13 mouse cellular contexts compared by ENCODE assay signal in genomic region chr2:169834602-169835001, GRCm38 (mm10).
DNase-seq lines count a peak whose midpoint lies in the region; ATAC-seq and TF ChIP-seq lines count a peak whose summit lies in the region.
"Had no signal": no experiment of that assay in that cellular context is flagged by ENCODE, and none has a peak within 500 bp of the region (broad histone marks: within the 10 kb centered on the region; RNA-seq: fewer than 3 reads in every experiment).

No protein-coding gene starts in this region.

- H3K79me2 ChIP-seq in heart, adult 2 months (replicated peaks; ENCODE audit: control insufficient read depth, insufficient read depth, low read length), result no peaks in the 10 kb centered on the region

- no peak for TF ChIP-seq CTCF in heart, adult 2 months (IDR thresholded peaks at IDR 0.05)
- no peak for TF ChIP-seq CTCF in lung, embryonic 14.5 days (IDR thresholded peaks at IDR 0.05; ENCODE audit: low read depth)

- H3K4me1 ChIP-seq in heart, embryonic 13.5 days, result peaks cover 7% of the 10 kb centered on the region
- H3K4me1 ChIP-seq in heart, adult 2 months (ENCODE audit: control insufficient read depth, insufficient read depth, low read length), result peaks cover 4% of the 10 kb centered on the region; the same call in 1 of the 2 replicates
- H3K4me1 ChIP-seq in lung, embryonic 14.5 days (ENCODE audit: insufficient read depth), result peaks cover 15% of the 10 kb centered on the region
- H3K4me1 ChIP-seq in embryonic facial prominence, embryonic 10.5 days, result peaks cover 23% of the 10 kb centered on the region
- peaks cover 39% of the 10 kb centered on the region for H3K4me1 ChIP-seq in neural tube, embryonic 15.5 days
- H3K4me1 ChIP-seq: liver, embryonic 15.5 days had no signal

- DNase-seq in heart, adult 2 months, result no peak
- DNase-seq in lung, embryonic 14.5 days, result peak; percentile 74
- no peak for DNase-seq in lung, postnatal 4 days
- DNase-seq in embryonic facial prominence, embryonic 10.5 days (ENCODE audit: low spot score), result peak; percentile 58
- no peak for DNase-seq in spleen, postnatal 4 days (ENCODE audit: low spot score in 2 of 2)
- DNase-seq in cerebellum, postnatal 4 days (ENCODE audit: low spot score in 2 of 2), result no peak
- DNase-seq: adrenal gland, postnatal 14 days; B cell, adult 2 months; thymus, postnatal 14 days had no signal

- H3K36me3 ChIP-seq in heart, embryonic 13.5 days, result no peaks in the 10 kb centered on the region
- H3K36me3 ChIP-seq in heart, adult 2 months (ENCODE audit: control insufficient read depth, insufficient read depth, low read length), result no peaks in the 10 kb centered on the region
- no peaks in the 10 kb centered on the region for H3K36me3 ChIP-seq in lung, embryonic 14.5 days (ENCODE audit: insufficient read depth)
- H3K36me3 ChIP-seq in embryonic facial prominence, embryonic 10.5 days (replicated peaks), result no peaks in the 10 kb centered on the region
- no peaks in the 10 kb centered on the region for H3K36me3 ChIP-seq in neural tube, embryonic 15.5 days
- H3K36me3 ChIP-seq: liver, embryonic 15.5 days; midbrain, embryonic 12.5 days had no signal

- H3K4me2 ChIP-seq in heart, embryonic 13.5 days, result no peak overlapping the region; the same call in 1 of the 2 replicates
- peak overlapping the region; percentile 50 for H3K4me2 ChIP-seq in lung, embryonic 14.5 days
- no peak overlapping the region for H3K4me2 ChIP-seq in neural tube, embryonic 15.5 days
- H3K4me2 ChIP-seq: liver, embryonic 15.5 days; midbrain, embryonic 12.5 days had no signal

- ATAC-seq in heart, embryonic 13.5 days (ENCODE audit: extremely low read depth, insufficient number of reproducible peaks, low FRiP score, low TSS enrichment), result no peak
- ATAC-seq in lung, embryonic 14.5 days (ENCODE audit: insufficient read depth), result peak; percentile 86
- ATAC-seq in neural tube, embryonic 15.5 days (ENCODE audit: low FRiP score), result no peak

- no peaks in the 10 kb centered on the region for H3K9me3 ChIP-seq in heart, embryonic 13.5 days
- H3K9me3 ChIP-seq in lung, embryonic 14.5 days (ENCODE audit: low read depth, low read length), result no peaks in the 10 kb centered on the region
- H3K9me3 ChIP-seq in embryonic facial prominence, embryonic 10.5 days, result no peaks in the 10 kb centered on the region
- H3K9me3 ChIP-seq in neural tube, embryonic 15.5 days (replicated peaks), result no peaks in the 10 kb centered on the region
- H3K9me3 ChIP-seq: liver, embryonic 15.5 days; midbrain, embryonic 12.5 days had no signal

- intact Hi-C loops in heart, adult 2 months (cut with DNase I), result no loop called here

- TF ChIP-seq POLR2A in heart, adult 2 months (IDR thresholded peaks at IDR 0.05; ENCODE audit: insufficient read depth, low read depth, low read length), result no peak

- 29% methylated on average over 7 of the region's 7 CpGs for WGBS in heart, embryonic 13.5 days
- WGBS in heart, adult 2 months, result 26% methylated on average over 7 of the region's 7 CpGs
- WGBS in lung, embryonic 14.5 days, result 9% methylated on average over 7 of the region's 7 CpGs
- WGBS in embryonic facial prominence, embryonic 10.5 days, result 40% methylated on average over 7 of the region's 7 CpGs
- 27% methylated on average over 7 of the region's 7 CpGs for WGBS in neural tube, embryonic 15.5 days

- no peak for TF ChIP-seq EP300 in heart, adult 2 months (IDR thresholded peaks at IDR 0.05; ENCODE audit: insufficient read depth, low read depth, low read length)

- no peaks in the 10 kb centered on the region for H3K27me3 ChIP-seq in heart, embryonic 13.5 days (replicated peaks)
- no peaks in the 10 kb centered on the region for H3K27me3 ChIP-seq in heart, adult 2 months (ENCODE audit: control insufficient read depth, insufficient read depth, low read length)
- no peaks in the 10 kb centered on the region for H3K27me3 ChIP-seq in lung, embryonic 14.5 days (ENCODE audit: insufficient read depth, low read length)
- H3K27me3 ChIP-seq in embryonic facial prominence, embryonic 10.5 days (replicated peaks; ENCODE audit: low read depth, poor library complexity, severe bottlenecking), result no peaks in the 10 kb centered on the region
- H3K27me3 ChIP-seq in neural tube, embryonic 15.5 days (replicated peaks), result no peaks in the 10 kb centered on the region
- H3K27me3 ChIP-seq: liver, embryonic 15.5 days; midbrain, embryonic 12.5 days had no signal

- no peak overlapping the region for H3K27ac ChIP-seq in heart, embryonic 13.5 days (replicated peaks)
- no peak overlapping the region for H3K27ac ChIP-seq in heart, adult 2 months
- H3K27ac ChIP-seq in lung, embryonic 14.5 days (ENCODE audit: low read depth), result peak overlapping the region; percentile 46; the same call in 1 of the 2 replicates
- peak overlapping the region; percentile 75 for H3K27ac ChIP-seq in embryonic facial prominence, embryonic 10.5 days (replicated peaks)
- H3K27ac ChIP-seq in neural tube, embryonic 15.5 days (replicated peaks), result peak overlapping the region; percentile 45; the same call in 1 of the 2 replicates
- H3K27ac ChIP-seq: liver, embryonic 15.5 days; midbrain, embryonic 12.5 days had no signal

- no peak overlapping the region for H3K4me3 ChIP-seq in heart, embryonic 13.5 days
- no peak overlapping the region for H3K4me3 ChIP-seq in heart, adult 2 months
- peak overlapping the region; percentile 6; the same call in 1 of the 2 replicates for H3K4me3 ChIP-seq in lung, embryonic 14.5 days (ENCODE audit: low read depth, low read length)
- 0 out of 2 replicates have a peak overlapping the region, but pooled peaks have one; percentile 8 for H3K4me3 ChIP-seq in embryonic facial prominence, embryonic 10.5 days
- no peak overlapping the region for H3K4me3 ChIP-seq in neural tube, embryonic 15.5 days (replicated peaks)
- H3K4me3 ChIP-seq: liver, embryonic 15.5 days; midbrain, embryonic 12.5 days had no signal

- H3K9ac ChIP-seq in heart, embryonic 13.5 days, result 0 out of 2 replicates have a peak overlapping the region, but pooled peaks have one; percentile 14
- H3K9ac ChIP-seq in heart, adult 2 months (ENCODE audit: low read depth, low read length), result no peak overlapping the region
- no peak overlapping the region for H3K9ac ChIP-seq in lung, embryonic 14.5 days
- no peak overlapping the region for H3K9ac ChIP-seq in neural tube, embryonic 15.5 days (replicated peaks)
- H3K9ac ChIP-seq: liver, embryonic 15.5 days; midbrain, embryonic 12.5 days had no signal

Comparison
In these comparisons a context has a peak if more than half of its experiments do, and no peak if none do; other contexts are left out.
1. DNase-seq: peak in lung, embryonic 14.5 days (single experiment) and embryonic facial prominence, embryonic 10.5 days (single experiment); none in heart, adult 2 months (0 of 2), lung, postnatal 4 days (0 of 2), spleen, postnatal 4 days (0 of 2) and cerebellum, postnatal 4 days (0 of 2).
2. H3K27ac ChIP-seq: peak in lung, embryonic 14.5 days (single experiment), embryonic facial prominence, embryonic 10.5 days (single experiment) and neural tube, embryonic 15.5 days (single experiment); none in heart, embryonic 13.5 days (single experiment) and heart, adult 2 months (single experiment).
3. H3K4me3 ChIP-seq: peak in lung, embryonic 14.5 days (single experiment) and embryonic facial prominence, embryonic 10.5 days (single experiment); none in heart, embryonic 13.5 days (single experiment), heart, adult 2 months (single experiment) and neural tube, embryonic 15.5 days (single experiment).